Mouse (Mus musculus) kidney, embryonic 16.5 days (tissue): Measurements from ENCODE around the gene Dhx32. TPM values are rescaled to one million over a fixed set of nuclear protein-coding genes. Genes with fewer than 3 reads are reported as not detected.

Experiments used
- ATAC-seq: fragments of 200-750 bp; cut with Nextera tagmentation; 2 replicates; pipeline ENCODE4 v1.8.0; 2017; ENCODE audit warnings: moderate TSS enrichment; ENCODE audit not compliant: low FRiP score, low TSS enrichment
- H3K27ac ChIP-seq: fragments of 300-500 bp; sonication (generic); 2 replicates; pipeline ENCODE4 v1.5.1; 2014; ENCODE audit warnings: low read length
- H3K27me3 ChIP-seq: fragments of 300-500 bp; sonication (generic); 2 replicates; pipeline ENCODE4 v1.6.1; 2014; ENCODE audit warnings: low read length, control low read depth, mixed read lengths; ENCODE audit not compliant: insufficient read depth
- H3K36me3 ChIP-seq: fragments of 300-500 bp; sonication (generic); 2 replicates; pipeline ENCODE4 v1.6.1; 2014; ENCODE audit warnings: low read length, control low read depth, mixed read lengths; ENCODE audit not compliant: insufficient read depth
- H3K4me1 ChIP-seq: fragments of 300-500 bp; sonication (generic); 2 replicates; pipeline ENCODE4 v1.6.1; 2014; ENCODE audit warnings: low read length, control low read depth, mixed read lengths; ENCODE audit not compliant: insufficient read depth
- H3K4me2 ChIP-seq: fragments of 300-500 bp; sonication (generic); replicated peaks from 2 replicates; pipeline ENCODE4 v1.6.1; 2014; ENCODE audit warnings: low read depth, low read length
- H3K4me3 ChIP-seq: fragments of 300-500 bp; sonication (generic); 2 replicates; pipeline ENCODE4 v1.5.1; 2014; ENCODE audit warnings: mild to moderate bottlenecking, low read length
- H3K9ac ChIP-seq: fragments of 300-500 bp; sonication (generic); replicated peaks from 2 replicates; pipeline ENCODE4 v1.6.1; 2014; ENCODE audit warnings: low read length
- H3K9me3 ChIP-seq: fragments of 300-500 bp; sonication (generic); 2 replicates; pipeline ENCODE4 v1.6.1; 2016; ENCODE audit warnings: low read length, control low read depth
- WGBS: fragments of 180-500 bp; shearing (Covaris S2); extraction: QIAGEN DNeasy Blood & Tissue Kit; methylation state at CpG from one replicate; pipeline ENCODE4 v1.1.7; 2014; 5-methylcytosine and 5-hydroxymethylcytosine counted together
- polyA plus RNA-seq: library from polyadenylated mRNA; unstranded; fragments of >200 nt; fragmentation: Nextera tagmentation; extraction: Ambion mirVana; gene quantifications from 2 replicates; pipeline ENCODE4 v1.2.1, GENCODE M21; 2015

The Dhx32 gene
- polyA plus RNA-seq, 1 experiment from 2014 or later, result 24.2 TPM

- H3K4me2 ChIP-seq, result peak overlapping the region; percentile 86
- H3K36me3 ChIP-seq, result no peaks in the 10 kb centered on the region
- no peak overlapping the region for H3K27ac ChIP-seq
- peaks cover 12% of the 10 kb centered on the region for H3K27me3 ChIP-seq
- no peaks in the 10 kb centered on the region for H3K9me3 ChIP-seq
- H3K4me1 ChIP-seq, result peaks cover 10% of the 10 kb centered on the region
- ATAC-seq, result no peak; the same call in none of the 2 replicates
- peak overlapping the region; percentile 83 for H3K4me3 ChIP-seq
- peak overlapping the region; percentile 83 for H3K9ac ChIP-seq
- 4% methylated on average over 38 of the region's 38 CpGs for WGBS
Measured at GRCm38 (mm10) chr7:133775796-133776625, 6.5 kb downstream of the Dhx32 start.

GRCm38 (mm10) chr7:133775179-133775578 lies 7.3 kb downstream of the Dhx32 start:
- WGBS, result 59% methylated on average over 5 of the region's 5 CpGs
- Histone ChIP-seq H3K4me3 (no peak overlapping the region), H3K9ac (no peak overlapping the region), H3K4me2 (peak overlapping the region; percentile 86; the same call in 1 of the 2 replicates), H3K9me3 (no peaks in the 10 kb centered on the region), H3K4me1 (peaks cover 10% of the 10 kb centered on the region), H3K36me3 (no peaks in the 10 kb centered on the region), H3K27ac (no peak overlapping the region), H3K27me3 (peaks cover 12% of the 10 kb centered on the region)
- no peak for ATAC-seq

- H3K4me1 ChIP-seq, result no peaks in the 10 kb centered on the region
- ATAC-seq, result no peak
- no peak overlapping the region for H3K27ac ChIP-seq
- H3K27me3 ChIP-seq, result no peaks in the 10 kb centered on the region
- no peak overlapping the region for H3K4me2 ChIP-seq
- H3K9ac ChIP-seq, result no peak overlapping the region
- H3K9me3 ChIP-seq, result no peaks in the 10 kb centered on the region
- H3K4me3 ChIP-seq, result no peak overlapping the region
- WGBS, result 42% methylated on average over 5 of the region's 5 CpGs
- H3K36me3 ChIP-seq, result no peaks in the 10 kb centered on the region
Measured at GRCm38 (mm10) chr7:133768517-133768916, 14.0 kb downstream of the Dhx32 start.

GRCm38 (mm10) chr7:133768027-133768426 lies 14.5 kb downstream of the Dhx32 start:
- Histone ChIP-seq H3K4me2 (no peak overlapping the region), H3K27ac (no peak overlapping the region), H3K9ac (no peak overlapping the region), H3K27me3 (no peaks in the 10 kb centered on the region), H3K4me3 (no peak overlapping the region), H3K36me3 (no peaks in the 10 kb centered on the region), H3K9me3 (no peaks in the 10 kb centered on the region), H3K4me1 (no peaks in the 10 kb centered on the region)
- ATAC-seq, result no peak
- WGBS, result 76% methylated on average over 4 of the region's 4 CpGs

- Histone ChIP-seq H3K27ac (no peak overlapping the region), H3K4me2 (no peak overlapping the region), H3K27me3 (no peaks in the 10 kb centered on the region), H3K4me3 (no peak overlapping the region), H3K9me3 (no peaks in the 10 kb centered on the region), H3K36me3 (no peaks in the 10 kb centered on the region), H3K4me1 (no peaks in the 10 kb centered on the region), H3K9ac (no peak overlapping the region)
- ATAC-seq, result no peak
- WGBS, result 92% methylated on average over 13 of the region's 13 CpGs
Measured at GRCm38 (mm10) chr7:133765849-133766243, 16.7 kb downstream of the Dhx32 start.

- WGBS, result 63% methylated on average over 10 of the region's 10 CpGs
- Histone ChIP-seq H3K36me3 (no peaks in the 10 kb centered on the region), H3K27me3 (no peaks in the 10 kb centered on the region), H3K4me1 (no peaks in the 10 kb centered on the region), H3K9ac (no peak overlapping the region), H3K4me2 (no peak overlapping the region), H3K4me3 (no peak overlapping the region), H3K9me3 (no peaks in the 10 kb centered on the region), H3K27ac (no peak overlapping the region)
- ATAC-seq, result no peak
Measured at GRCm38 (mm10) chr7:133765240-133765848, 17.2 kb downstream of the Dhx32 start.

GRCm38 (mm10) chr7:133764425-133764824 lies 18.1 kb downstream of the Dhx32 start:
- no peak for ATAC-seq
- no peak overlapping the region for H3K27ac ChIP-seq

GRCm38 (mm10) chr7:133762696-133763095 lies 19.8 kb downstream of the Dhx32 start:
- no peak overlapping the region for H3K4me3 ChIP-seq
- no peaks in the 10 kb centered on the region for H3K9me3 ChIP-seq
- H3K36me3 ChIP-seq, result no peaks in the 10 kb centered on the region
- ATAC-seq, result no peak
- H3K9ac ChIP-seq, result no peak overlapping the region
- H3K27ac ChIP-seq, result no peak overlapping the region
- 55% methylated on average over 6 of the region's 6 CpGs for WGBS
- no peak overlapping the region for H3K4me2 ChIP-seq
- no peaks in the 10 kb centered on the region for H3K27me3 ChIP-seq
- peaks cover 10% of the 10 kb centered on the region; the same call in 1 of the 2 replicates for H3K4me1 ChIP-seq

More at GRCm38 (mm10) chr7:133764425-133764824, 18.1 kb downstream of the Dhx32 start:
- Histone ChIP-seq H3K36me3 (no peaks in the 10 kb centered on the region), H3K4me3 (no peak overlapping the region), H3K4me1 (peaks cover 9% of the 10 kb centered on the region; the same call in 1 of the 2 replicates), H3K9me3 (no peaks in the 10 kb centered on the region), H3K4me2 (no peak overlapping the region), H3K27me3 (no peaks in the 10 kb centered on the region), H3K9ac (no peak overlapping the region)
- 74% methylated on average over 2 of the region's 2 CpGs for WGBS

- ATAC-seq, result peak; percentile 73
- 15% methylated on average over 27 of the region's 27 CpGs for WGBS
- Histone ChIP-seq H3K4me3 (0 out of 2 replicates have a peak overlapping the region, but pooled peaks have one; percentile 11), H3K4me2 (peak overlapping the region; percentile 42), H3K9me3 (no peaks in the 10 kb centered on the region), H3K4me1 (peaks cover 10% of the 10 kb centered on the region; the same call in 1 of the 2 replicates), H3K27ac (no peak overlapping the region), H3K36me3 (no peaks in the 10 kb centered on the region), H3K27me3 (no peaks in the 10 kb centered on the region), H3K9ac (peak overlapping the region; percentile 41; the same call in 1 of the 2 replicates)
Measured at GRCm38 (mm10) chr7:133759611-133760353, 22.7 kb downstream of the Dhx32 start.
